Comparison of ENCODE assay signal across 9 mouse cellular contexts in the genomic region with DNA sequence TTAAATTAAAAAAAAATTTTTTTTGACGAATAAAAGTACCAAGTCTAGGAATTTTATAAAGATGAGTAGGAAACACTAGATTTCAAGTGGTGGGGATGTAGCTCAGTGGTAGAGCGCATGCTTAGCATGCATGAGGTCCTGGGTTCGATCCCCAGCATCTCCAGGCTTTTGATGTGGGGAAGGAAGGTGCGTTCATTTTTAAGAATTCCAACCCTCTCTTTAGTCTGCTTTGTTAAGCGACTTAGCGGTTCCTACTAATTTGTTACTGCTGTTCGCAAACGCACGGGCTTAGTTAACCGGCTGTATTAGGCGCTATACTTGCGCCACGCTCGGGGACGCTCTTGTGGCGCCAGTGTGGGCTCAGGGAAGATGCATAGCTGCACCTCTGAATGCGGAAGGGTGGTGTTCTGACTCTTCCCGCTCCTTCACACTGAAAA. TPM values are rescaled to one million over a fixed set of nuclear protein-coding genes. Genes with fewer than 3 reads are reported as not detected.
DNase-seq lines count a peak whose midpoint lies in the region; ATAC-seq and TF ChIP-seq lines count a peak whose summit lies in the region.
"Had no signal": no experiment of that assay in that cellular context is flagged by ENCODE, and none has a peak within 500 bp of the region (broad histone marks: within the 10 kb centered on the region; RNA-seq: fewer than 3 reads in every experiment).

No protein-coding gene starts in this region.

- H3K9ac ChIP-seq in hindbrain, embryonic 12.5 days = peak overlapping the region; percentile 56; the same call in 1 of the 2 replicates
- H3K9ac ChIP-seq in limb, embryonic 14.5 days (ENCODE audit: low read depth, low read length, severe bottlenecking) = peak overlapping the region; percentile 38; the same call in 1 of the 2 replicates

- no peak for TF ChIP-seq POLR2A in limb, embryonic 14.5 days (IDR thresholded peaks at IDR 0.05; ENCODE audit: borderline replicate concordance, extremely low read depth, insufficient read depth, insufficient read length)
- TF ChIP-seq POLR2A in thymus, adult 2 months (IDR thresholded peaks at IDR 0.05; ENCODE audit: control insufficient read depth, extremely low read depth, insufficient read depth, low read length, poor library complexity) = no peak

- H3K36me3 ChIP-seq in hindbrain, embryonic 12.5 days = no peaks in the 10 kb centered on the region
- no peaks in the 10 kb centered on the region for H3K36me3 ChIP-seq in limb, embryonic 14.5 days (ENCODE audit: control insufficient read depth, insufficient read depth, low read length)
- no peaks in the 10 kb centered on the region for H3K36me3 ChIP-seq in thymus, adult 2 months (ENCODE audit: control insufficient read depth, insufficient read depth, low read length)

- no peak overlapping the region for H3K27ac ChIP-seq in gastrocnemius, adult 2 months
- H3K27ac ChIP-seq in hindbrain, embryonic 12.5 days = no peak overlapping the region
- no peak overlapping the region for H3K27ac ChIP-seq in limb, embryonic 14.5 days (replicated peaks; ENCODE audit: low read depth, low read length)
- no peak overlapping the region for H3K27ac ChIP-seq in thymus, adult 2 months (ENCODE audit: control insufficient read depth, insufficient read depth, low read length)
- H3K27ac ChIP-seq: macrophage had no signal

- H3K4me3 ChIP-seq in gastrocnemius, adult 2 months = peak overlapping the region; percentile 69
- peak overlapping the region; percentile 47 for H3K4me3 ChIP-seq in hindbrain, embryonic 12.5 days
- H3K4me3 ChIP-seq in limb, embryonic 14.5 days (replicated peaks; ENCODE audit: low read length) = peak overlapping the region; percentile 39
- H3K4me3 ChIP-seq in thymus, adult 2 months (ENCODE audit: control insufficient read depth, insufficient read depth, low read length) = no peak overlapping the region

- ATAC-seq in hindbrain, embryonic 12.5 days (ENCODE audit: low FRiP score) = peak; percentile 83
- ATAC-seq in limb, embryonic 14.5 days (ENCODE audit: low FRiP score, low read depth) = peak; percentile 88

- peak overlapping the region; percentile 58 for H3K4me2 ChIP-seq in hindbrain, embryonic 12.5 days (replicated peaks)
- peak overlapping the region; percentile 47 for H3K4me2 ChIP-seq in limb, embryonic 14.5 days (replicated peaks; ENCODE audit: low read depth, low read length, severe bottlenecking)

- H3K4me1 ChIP-seq in hindbrain, embryonic 12.5 days = 0 out of 2 replicates have a peak, but pooled peaks cover 3% of the 10 kb centered on the region
- 0 out of 2 replicates have a peak, but pooled peaks cover 7% of the 10 kb centered on the region for H3K4me1 ChIP-seq in limb, embryonic 14.5 days (ENCODE audit: control insufficient read depth, insufficient read depth, low read length)
- H3K4me1 ChIP-seq in thymus, adult 2 months (replicated peaks; ENCODE audit: control insufficient read depth, insufficient read depth, low read length) = no peaks in the 10 kb centered on the region

- H3K9me3 ChIP-seq in hindbrain, embryonic 12.5 days (replicated peaks) = no peaks in the 10 kb centered on the region
- no peaks in the 10 kb centered on the region for H3K9me3 ChIP-seq in limb, embryonic 14.5 days (ENCODE audit: control insufficient read depth, low read length)

- peak; percentile 27 for DNase-seq in gastrocnemius, adult 2 months
- no peak for DNase-seq in gastrocnemius, adult 18-20 months (ENCODE audit: low spot score)
- peak; percentile 68 for DNase-seq in WW6 (ENCODE audit: low read depth, low spot score)
- DNase-seq in embryo, embryonic 11.5 days (ENCODE audit: low read depth, low spot score) = peak; percentile 79
- peak; percentile 78 for DNase-seq in limb, embryonic 14.5 days (ENCODE audit: low spot score)
- peak; percentile 90 for DNase-seq in retina, embryonic 14.5 days (ENCODE audit: low spot score)
- no peak for DNase-seq in thymus, adult 2 months

- under 1% methylated on average over 18 of the region's 18 CpGs for WGBS in hindbrain, embryonic 12.5 days
- whole genome bisulfite sequencing in limb, embryonic 14.5 days = under 1% methylated on average over 18 of the region's 18 CpGs
- 3% methylated on average over 18 of the region's 18 CpGs for WGBS in thymus, adult 2 months

- H3K27me3 ChIP-seq in hindbrain, embryonic 12.5 days = peaks cover 26% of the 10 kb centered on the region
- peaks cover 9% of the 10 kb centered on the region; the same call in 1 of the 2 replicates for H3K27me3 ChIP-seq in limb, embryonic 14.5 days (ENCODE audit: control insufficient read depth, insufficient read depth, low read length)
- H3K27me3 ChIP-seq in thymus, adult 2 months (ENCODE audit: control insufficient read depth, insufficient read depth, low read length) = peaks cover 11% of the 10 kb centered on the region; the same call in 1 of the 2 replicates

- no peak for TF ChIP-seq CTCF in gastrocnemius, adult 2 months (IDR thresholded peaks at IDR 0.05)
- TF ChIP-seq CTCF in thymus, adult 2 months (IDR thresholded peaks at IDR 0.05; ENCODE audit: borderline replicate concordance, control insufficient read depth, extremely low read depth, insufficient read depth, low read length, poor library complexity) = no peak

- intact Hi-C loops in gastrocnemius, adult 2 months (cut with DNase I) = no loop called here

RNA-seq across cellular contexts. Expression of a gene that starts 32.8 kb away (rescaled TPM):
- not detected for total RNA-seq in gastrocnemius, adult 2 months (2021)
- not detected for total RNA-seq in gastrocnemius, adult 18-20 months (2021)
- not detected in 2 replicates for polyA plus RNA-seq in hindbrain, embryonic 12.5 days (2016; fragmentation: Nextera tagmentation; extraction: Ambion mirVana)
- polyA plus RNA-seq in limb, embryonic 14.5 days (2012; rRNA removed) = 0.05 and 0.29 TPM in 2 replicates
- not detected in 2 replicates for polyA plus RNA-seq in limb, embryonic 14.5 days (2014; fragmentation: Nextera tagmentation; extraction: Ambion mirVana)
- not detected in 2 replicates for polyA plus RNA-seq in thymus, adult 2 months (2012; rRNA removed)
- polyA plus RNA-seq: macrophage had no signal

RNA-seq across cellular contexts. Expression of a gene that starts 52.2 kb away (rescaled TPM):
- total RNA-seq in gastrocnemius, adult 2 months (2021) = not detected
- not detected for total RNA-seq in gastrocnemius, adult 18-20 months (2021)
- polyA plus RNA-seq in hindbrain, embryonic 12.5 days (2016; fragmentation: Nextera tagmentation; extraction: Ambion mirVana) = 0.85 TPM in 1 of 2 replicates, not detected in the other
- polyA plus RNA-seq in limb, embryonic 14.5 days (2012; rRNA removed) = 0.19 and 0.27 TPM in 2 replicates
- polyA plus RNA-seq in limb, embryonic 14.5 days (2014; fragmentation: Nextera tagmentation; extraction: Ambion mirVana) = 0.35 and 0.63 TPM in 2 replicates
- polyA plus RNA-seq in thymus, adult 2 months (2012; rRNA removed) = 0.36 and 0.38 TPM in 2 replicates
- polyA plus RNA-seq: macrophage had no signal

Comparison
In these comparisons a context has a peak if more than half of its experiments do, and no peak if none do; other contexts are left out.
1. DNase-seq: peak in gastrocnemius, adult 2 months (single experiment), WW6 (single experiment), embryo, embryonic 11.5 days (single experiment), limb, embryonic 14.5 days (single experiment) and retina, embryonic 14.5 days (single experiment); none in gastrocnemius, adult 18-20 months (single experiment) and thymus, adult 2 months (single experiment).